ENCODE assay signal across 19 mouse cellular contexts in genomic region chr6:33004607-33005006, GRCm38 (mm10). TPM values are rescaled to one million over a fixed set of nuclear protein-coding genes. Genes with fewer than 3 reads are reported as not detected.
A peak's percentile ranks its signal among the peaks of the same experiment; 100 is the strongest.
DNase-seq lines count a peak whose midpoint lies in the region; ATAC-seq lines count a peak whose summit lies in the region.
"Had no signal": no experiment of that assay in that cellular context is flagged by ENCODE, and none has a peak within 500 bp of the region (broad histone marks: within the 10 kb centered on the region; RNA-seq: fewer than 3 reads in every experiment).

No protein-coding gene starts in this region.

- no peaks in the 10 kb centered on the region for H3K27me3 ChIP-seq in forebrain, embryonic 13.5 days
- H3K27me3 ChIP-seq in forebrain, embryonic 12.5 days, result no peaks in the 10 kb centered on the region
- no peaks in the 10 kb centered on the region for H3K27me3 ChIP-seq in hindbrain, embryonic 16.5 days (replicated peaks; ENCODE audit: control insufficient read depth, insufficient read depth, low read length)
- no peaks in the 10 kb centered on the region for H3K27me3 ChIP-seq in hindbrain, embryonic 10.5 days (ENCODE audit: insufficient read depth, poor library complexity, severe bottlenecking)
- no peaks in the 10 kb centered on the region for H3K27me3 ChIP-seq in forebrain, embryonic 16.5 days (replicated peaks; ENCODE audit: control insufficient read depth, insufficient read depth, low read length)
- H3K27me3 ChIP-seq: limb, embryonic 12.5 days; liver, embryonic 15.5 days; midbrain, embryonic 15.5 days; stomach, embryonic 15.5 days had no signal

- WGBS in forebrain, embryonic 13.5 days, result 83% methylated on average over 3 of the region's 3 CpGs
- WGBS in forebrain, embryonic 12.5 days, result 90% methylated on average over 3 of the region's 3 CpGs
- 67% methylated on average over 3 of the region's 3 CpGs for WGBS in hindbrain, embryonic 16.5 days
- 87% methylated on average over 3 of the region's 3 CpGs for WGBS in hindbrain, embryonic 10.5 days
- WGBS in forebrain, embryonic 16.5 days, result 68% methylated on average over 3 of the region's 3 CpGs

- H3K36me3 ChIP-seq in forebrain, embryonic 13.5 days (ENCODE audit: poor library complexity, severe bottlenecking), result 0 out of 2 replicates have a peak, but pooled peaks cover 4% of the 10 kb centered on the region
- H3K36me3 ChIP-seq in forebrain, embryonic 12.5 days (replicated peaks), result peaks cover 3% of the 10 kb centered on the region; the same call in 1 of the 2 replicates
- no peaks in the 10 kb centered on the region for H3K36me3 ChIP-seq in hindbrain, embryonic 16.5 days (ENCODE audit: control insufficient read depth, insufficient read depth, low read length)
- H3K36me3 ChIP-seq in hindbrain, embryonic 10.5 days, result peaks cover 8% of the 10 kb centered on the region
- no peaks in the 10 kb centered on the region for H3K36me3 ChIP-seq in forebrain, embryonic 16.5 days (ENCODE audit: control insufficient read depth, insufficient read depth)
- H3K36me3 ChIP-seq: midbrain, embryonic 15.5 days had no signal

- intact Hi-C loops in left cerebral cortex, postnatal 25 days (cut with DNase I), result no loop called here

- H3K9me3 ChIP-seq in forebrain, embryonic 13.5 days (replicated peaks), result no peaks in the 10 kb centered on the region
- H3K9me3 ChIP-seq in forebrain, embryonic 12.5 days, result no peaks in the 10 kb centered on the region
- H3K9me3 ChIP-seq in hindbrain, embryonic 16.5 days (ENCODE audit: control insufficient read depth, low read length), result no peaks in the 10 kb centered on the region
- H3K9me3 ChIP-seq in hindbrain, embryonic 10.5 days, result no peaks in the 10 kb centered on the region
- no peaks in the 10 kb centered on the region for H3K9me3 ChIP-seq in forebrain, embryonic 16.5 days (ENCODE audit: control insufficient read depth, low read length)
- H3K9me3 ChIP-seq: embryonic facial prominence, embryonic 10.5 days; limb, embryonic 12.5 days; liver, embryonic 15.5 days; midbrain, embryonic 15.5 days; stomach, embryonic 15.5 days had no signal

- peak overlapping the region; percentile 54 for H3K27ac ChIP-seq in forebrain, embryonic 13.5 days
- no peak overlapping the region for H3K27ac ChIP-seq in forebrain, embryonic 12.5 days
- 0 out of 2 replicates have a peak overlapping the region, but pooled peaks have one; percentile 18 for H3K27ac ChIP-seq in hindbrain, embryonic 16.5 days (ENCODE audit: low read depth, low read length)
- H3K27ac ChIP-seq in hindbrain, embryonic 10.5 days, result no peak overlapping the region
- peak overlapping the region; percentile 50; the same call in 1 of the 2 replicates for H3K27ac ChIP-seq in forebrain, embryonic 16.5 days (ENCODE audit: low read length)
- H3K27ac ChIP-seq: embryonic facial prominence, embryonic 10.5 days; kidney, postnatal 0 days; limb, embryonic 12.5 days; liver, embryonic 15.5 days; midbrain, embryonic 15.5 days; stomach, embryonic 15.5 days had no signal

- DNase-seq in hindbrain, embryonic 10.5 days (ENCODE audit: low spot score), result no peak
- peak; percentile 53 to 69 for DNase-seq in cerebellum, adult 18-20 months
- DNase-seq in left cerebral cortex, postnatal 25 days (ENCODE audit: low spot score in 2 of 2), result no peak
- DNase-seq: adrenal gland, adult 8-10 months; heart, postnatal 10 days; lung, postnatal 14 days; retina, postnatal 1 day; thymus, postnatal 36 days had no signal

- H3K4me1 ChIP-seq in forebrain, embryonic 13.5 days, result 0 out of 2 replicates have a peak, but pooled peaks cover 3% of the 10 kb centered on the region
- H3K4me1 ChIP-seq in forebrain, embryonic 12.5 days, result no peaks in the 10 kb centered on the region
- H3K4me1 ChIP-seq in hindbrain, embryonic 16.5 days (ENCODE audit: control insufficient read depth, insufficient read depth, low read depth, low read length), result peaks cover 3% of the 10 kb centered on the region; the same call in 1 of the 2 replicates
- H3K4me1 ChIP-seq in hindbrain, embryonic 10.5 days (replicated peaks), result peaks cover 8% of the 10 kb centered on the region
- peaks cover 11% of the 10 kb centered on the region; the same call in 1 of the 2 replicates for H3K4me1 ChIP-seq in forebrain, embryonic 16.5 days (replicated peaks; ENCODE audit: control insufficient read depth, insufficient read depth, low read length)
- H3K4me1 ChIP-seq: liver, embryonic 15.5 days; midbrain, embryonic 15.5 days; stomach, embryonic 15.5 days had no signal

- H3K4me2 ChIP-seq in forebrain, embryonic 13.5 days, result no peak overlapping the region
- no peak overlapping the region for H3K4me2 ChIP-seq in forebrain, embryonic 12.5 days
- no peak overlapping the region for H3K4me2 ChIP-seq in hindbrain, embryonic 16.5 days (ENCODE audit: low read length)
- H3K4me2 ChIP-seq in forebrain, embryonic 16.5 days (ENCODE audit: low read length), result no peak overlapping the region
- H3K4me2 ChIP-seq: limb, embryonic 12.5 days; liver, embryonic 15.5 days; midbrain, embryonic 15.5 days; stomach, embryonic 15.5 days had no signal

- H3K9ac ChIP-seq in forebrain, embryonic 13.5 days, result no peak overlapping the region
- H3K9ac ChIP-seq in forebrain, embryonic 12.5 days, result no peak overlapping the region
- no peak overlapping the region for H3K9ac ChIP-seq in hindbrain, embryonic 16.5 days (ENCODE audit: low read depth, low read length)
- H3K9ac ChIP-seq in forebrain, embryonic 16.5 days (replicated peaks; ENCODE audit: low read depth, low read length), result no peak overlapping the region
- H3K9ac ChIP-seq: limb, embryonic 12.5 days; liver, embryonic 15.5 days; midbrain, embryonic 15.5 days; stomach, embryonic 15.5 days had no signal

- peak; percentile 68; the same call in 1 of the 2 replicates for ATAC-seq in forebrain, embryonic 13.5 days
- no peak for ATAC-seq in forebrain, embryonic 12.5 days (ENCODE audit: low FRiP score)
- 0 out of 2 replicates have a peak, but pooled peaks have one; percentile 50 for ATAC-seq in hindbrain, embryonic 16.5 days
- ATAC-seq in forebrain, embryonic 16.5 days, result peak; percentile 76
- ATAC-seq in megakaryocyte, adult 5-6 weeks (ENCODE audit: poor library complexity, severe bottlenecking), result no peak
- ATAC-seq: midbrain, embryonic 15.5 days had no signal

- H3K4me3 ChIP-seq in forebrain, embryonic 13.5 days, result no peak overlapping the region
- H3K4me3 ChIP-seq in forebrain, embryonic 12.5 days (replicated peaks), result no peak overlapping the region
- H3K4me3 ChIP-seq in hindbrain, embryonic 16.5 days (ENCODE audit: low read length), result no peak overlapping the region
- H3K4me3 ChIP-seq in hindbrain, embryonic 10.5 days, result no peak overlapping the region
- no peak overlapping the region for H3K4me3 ChIP-seq in forebrain, embryonic 16.5 days (replicated peaks; ENCODE audit: low read length)
- H3K4me3 ChIP-seq: embryonic facial prominence, embryonic 10.5 days; limb, embryonic 12.5 days; liver, embryonic 15.5 days; midbrain, embryonic 15.5 days; stomach, embryonic 15.5 days had no signal

RNA-seq across cellular contexts. Expression of gene Chchd3, which starts 55.5 kb away (rescaled TPM):
- 138 and 144 TPM in 2 replicates for polyA plus RNA-seq in forebrain, embryonic 13.5 days (2015; fragmentation: Nextera tagmentation; extraction: Ambion mirVana)
- polyA plus RNA-seq in forebrain, embryonic 12.5 days (2016; fragmentation: Nextera tagmentation; extraction: Ambion mirVana), result 132 and 139 TPM in 2 replicates
- polyA plus RNA-seq in hindbrain, embryonic 16.5 days (2015; fragmentation: Nextera tagmentation; extraction: Ambion mirVana), result 112 and 124 TPM in 2 replicates
- 131 and 132 TPM in 2 replicates for polyA plus RNA-seq in hindbrain, embryonic 10.5 days (2016; fragmentation: Nextera tagmentation; extraction: Ambion mirVana)
- 121 and 126 TPM in 2 replicates for polyA plus RNA-seq in forebrain, embryonic 16.5 days (2015; fragmentation: Nextera tagmentation; extraction: Ambion mirVana)
- 10 to 100 TPM; 84.2 to 84.4 TPM for total RNA-seq in left cerebral cortex, postnatal 25 days (2021)
- 51.9 and 62.2 TPM in 2 replicates for total RNA-seq in megakaryocyte, adult 5-6 weeks (2015)
- total RNA-seq in megakaryocyte, adult 5-6 weeks (2017), result 104 and 113 TPM in 2 replicates

Comparison
In these comparisons a context has a peak if more than half of its experiments do, and no peak if none do; other contexts are left out.
1. ATAC-seq: peak in forebrain, embryonic 13.5 days (single experiment), hindbrain, embryonic 16.5 days (single experiment) and forebrain, embryonic 16.5 days (single experiment); none in forebrain, embryonic 12.5 days (single experiment) and megakaryocyte, adult 5-6 weeks (single experiment).
2. H3K27ac ChIP-seq: peak in forebrain, embryonic 13.5 days (single experiment), hindbrain, embryonic 16.5 days (single experiment) and forebrain, embryonic 16.5 days (single experiment); none in forebrain, embryonic 12.5 days (single experiment) and hindbrain, embryonic 10.5 days (single experiment).
3. DNase-seq: peak in cerebellum, adult 18-20 months (2 of 2); none in hindbrain, embryonic 10.5 days (single experiment) and left cerebral cortex, postnatal 25 days (0 of 2).